Mouse (Mus musculus) kidney, postnatal 10 days (tissue): Measurements from ENCODE around the gene Aass.
"Not testable (repeated sequence)": the region's sequence is repeated elsewhere in the genome, so short reads cannot be mapped to it uniquely, and the experiment has no call there.

Source experiments
- DNase-seq: peaks from one replicate; pipeline ENCODE4 v3.0.0; 2021; ENCODE audit warnings: mixed read lengths

The Aass gene

DNA sequence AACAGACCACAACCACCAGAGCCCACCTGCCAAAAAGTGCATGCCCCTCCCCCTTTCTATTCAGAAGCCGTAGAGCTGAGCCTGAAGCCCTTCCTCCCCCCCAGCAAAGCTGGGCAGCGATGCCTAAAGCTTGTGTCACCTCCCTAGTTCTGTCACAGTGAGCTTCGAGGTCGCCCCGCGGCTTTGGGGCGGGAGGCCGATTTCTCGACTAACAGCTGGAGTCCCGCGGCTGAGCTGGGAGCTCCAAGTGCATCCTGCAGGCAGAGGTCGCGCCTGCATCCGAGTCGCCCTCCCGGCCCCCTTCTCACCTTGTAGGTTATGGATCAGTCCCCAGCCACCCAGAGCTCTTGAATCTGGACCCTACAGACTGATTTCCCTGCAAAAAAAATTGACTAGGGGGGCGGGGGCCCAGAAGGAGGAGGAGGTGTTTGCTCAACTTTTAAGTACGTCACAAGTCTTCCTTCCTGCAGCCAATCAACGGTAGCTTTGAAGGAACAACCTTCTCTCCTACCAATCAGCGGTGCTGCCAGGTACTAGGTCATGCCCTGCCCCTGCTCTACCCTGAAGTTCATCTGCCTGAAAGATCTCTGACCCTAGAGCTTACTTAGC is at the start of gene Aass:
Gene Aass (minus strand): TSS at position 414 of the 609 bp plus-strand sequence.
- DNase-seq, result peak; percentile 38

- peak; percentile 52 for DNase-seq
These were observed 47.3 kb upstream of the Aass start for GRCm38 (mm10) chr6:23180096-23180495.

DNA sequence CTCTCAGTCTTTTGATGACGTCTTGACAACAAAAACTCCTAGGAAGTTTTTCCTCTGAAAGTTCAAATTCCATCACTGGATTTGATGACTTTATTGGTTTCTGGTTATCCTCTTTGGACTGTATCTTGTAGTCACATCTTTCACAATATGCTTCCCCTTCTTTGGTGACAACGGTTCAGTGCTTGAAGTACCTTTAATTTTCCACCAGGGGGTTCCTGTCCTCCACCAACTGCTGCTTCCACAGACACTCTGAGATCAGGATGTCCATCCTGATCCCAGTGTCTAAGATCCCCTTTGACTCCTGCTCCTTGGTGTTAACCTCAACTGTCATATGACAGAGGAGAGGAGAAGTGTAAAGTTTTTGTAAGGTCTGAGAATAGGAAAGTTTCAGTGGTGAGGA is 31.0 kb upstream of the Aass start:
- DNase-seq, result not testable (repeated sequence)

DNA sequence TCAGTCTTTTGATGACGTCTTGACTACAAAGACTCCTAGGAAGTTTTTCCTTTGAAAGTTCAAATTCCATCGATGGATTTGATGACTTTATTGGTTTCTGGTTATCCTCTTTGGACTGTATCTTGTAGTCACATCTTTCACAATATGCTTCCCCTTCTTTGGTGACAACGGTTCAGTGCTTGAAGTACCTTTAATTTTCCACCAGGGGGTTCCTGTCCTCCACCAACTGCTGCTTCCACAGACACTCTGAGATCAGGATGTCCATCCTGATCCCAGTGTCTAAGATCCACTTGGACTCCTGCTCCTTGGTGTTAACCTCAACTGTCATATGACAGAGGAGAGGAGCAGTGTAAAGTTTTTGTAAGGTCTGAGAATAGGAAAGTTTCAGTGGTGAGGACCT is 23.6 kb upstream of the Aass start:
- not testable (repeated sequence) for DNase-seq

DNA sequence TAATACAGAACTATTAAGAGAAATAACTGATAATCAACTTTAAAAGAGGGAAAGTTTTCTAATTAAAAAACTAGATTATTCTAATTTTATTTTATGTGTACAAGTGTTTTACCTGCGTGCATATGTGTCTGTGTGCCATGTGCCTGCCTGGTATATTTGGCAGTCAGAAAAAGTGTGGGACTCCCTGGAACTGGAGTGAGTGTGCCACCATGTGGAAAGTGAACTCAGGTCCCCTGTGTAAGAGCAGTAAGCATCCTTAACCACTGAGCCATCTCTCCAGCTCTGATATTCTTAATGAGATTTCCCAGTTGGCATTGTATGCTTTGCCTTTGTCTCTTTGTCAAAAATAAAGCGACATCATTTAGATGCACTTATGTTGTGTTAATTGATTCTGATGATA is 20.3 kb upstream of the Aass start:
- no peak for DNase-seq

DNA sequence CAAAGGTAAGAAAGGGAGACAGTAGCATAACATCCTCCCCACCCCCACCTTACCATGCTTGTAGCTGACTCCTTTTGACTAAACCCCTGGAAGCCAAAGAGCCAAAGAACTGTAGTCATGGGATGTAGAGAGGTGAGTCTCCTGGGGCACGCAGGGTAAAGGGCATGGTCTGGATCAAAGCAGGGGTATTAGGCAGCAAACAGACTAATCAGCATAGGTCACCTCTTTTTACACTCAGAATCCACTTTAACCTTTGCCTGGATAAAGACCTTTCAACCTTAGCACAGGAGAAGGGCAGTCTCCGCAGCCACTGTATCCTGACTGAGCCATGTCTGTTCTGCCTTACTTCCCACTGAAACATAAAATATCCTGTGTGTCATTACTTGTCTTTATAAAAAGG is 14.4 kb upstream of the Aass start:
- no peak for DNase-seq

- DNase-seq, result no peak
These were observed 11.2 kb upstream of the Aass start for GRCm38 (mm10) chr6:23143980-23144379.

GRCm38 (mm10) chr6:23131015-23131414 is 1.8 kb downstream of the Aass start:
- peak; percentile 51 for DNase-seq

GRCm38 (mm10) chr6:23129201-23129600 is 3.6 kb downstream of the Aass start:
- DNase-seq, result peak; percentile 11

DNA sequence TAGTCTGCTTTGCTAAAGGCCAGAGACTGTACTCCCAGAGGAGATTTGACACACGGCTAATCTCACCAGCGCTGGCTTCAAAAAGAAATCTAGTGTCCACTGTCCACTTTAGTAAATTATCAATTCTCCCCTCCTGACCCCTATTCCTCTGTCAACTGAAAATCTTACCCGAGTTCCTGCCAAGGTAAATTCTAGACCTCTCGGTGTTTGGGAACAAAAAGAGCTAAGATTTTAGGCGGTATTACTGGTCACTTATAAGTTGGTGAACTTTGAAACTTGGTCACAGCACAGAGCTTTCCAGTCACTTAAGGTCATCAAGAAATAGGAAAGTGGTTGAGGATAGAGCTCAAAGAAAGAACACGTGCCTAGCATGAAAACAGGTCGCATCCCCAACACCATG is 6.1 kb downstream of the Aass start:
- DNase-seq, result no peak

DNA sequence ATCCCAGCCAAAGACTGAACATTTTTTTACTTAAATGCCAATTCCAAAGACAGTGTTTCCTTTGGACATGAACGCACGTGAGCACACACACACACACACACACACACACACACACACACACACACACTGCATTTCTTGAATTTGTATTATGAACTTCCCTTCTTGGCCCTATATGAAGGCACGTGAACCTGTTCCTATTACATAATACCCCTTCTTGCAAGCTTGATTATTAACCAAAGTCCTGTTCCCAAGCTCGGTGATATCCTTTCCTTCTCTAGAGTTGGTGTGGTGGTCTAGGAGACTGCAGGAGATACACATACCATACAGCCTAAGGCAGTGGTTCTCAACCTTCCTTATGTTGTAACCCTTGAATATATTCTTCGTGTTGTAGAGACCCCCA is 7.0 kb downstream of the Aass start:
- DNase-seq, result no peak

DNA sequence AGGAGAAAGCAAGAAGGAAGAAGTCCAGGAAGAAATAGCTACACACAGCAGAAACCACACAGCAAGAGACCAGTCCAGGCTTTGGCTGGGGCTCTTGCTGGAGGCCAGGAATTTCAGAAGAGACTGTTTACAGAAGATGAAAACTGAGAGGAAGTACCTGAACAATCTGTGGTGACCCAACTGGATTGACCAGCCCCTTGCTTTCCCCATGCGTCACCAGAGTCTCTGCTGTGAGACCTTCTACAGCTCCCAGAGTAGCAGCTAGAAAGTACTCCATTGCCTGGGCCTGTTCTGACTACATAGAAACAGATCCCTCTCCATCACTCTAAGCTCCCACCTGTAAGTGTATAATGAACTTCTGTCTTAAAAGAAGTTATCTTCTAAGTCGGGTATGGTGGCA is 8.0 kb downstream of the Aass start:
- DNase-seq, result no peak

DNA sequence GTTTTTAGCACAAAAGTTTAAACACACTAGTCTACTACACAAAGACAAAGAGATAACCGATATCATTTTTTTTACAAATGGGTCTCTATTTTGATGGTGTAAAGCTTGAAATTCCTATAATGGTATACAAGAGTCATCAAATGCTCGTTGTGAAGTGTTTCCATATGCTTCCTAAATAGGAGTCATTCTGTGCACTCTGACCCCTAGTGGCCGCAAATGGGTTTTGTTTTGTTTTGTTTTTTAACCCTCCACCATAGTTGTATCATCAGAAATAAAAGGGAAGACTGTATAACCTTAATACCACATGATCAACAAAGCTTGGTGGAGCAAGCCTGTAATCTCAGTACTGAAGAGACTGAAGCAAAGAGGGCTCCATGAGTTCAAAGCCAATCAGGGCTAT is 9.9 kb downstream of the Aass start:
- peak; percentile 14 for DNase-seq

DNA sequence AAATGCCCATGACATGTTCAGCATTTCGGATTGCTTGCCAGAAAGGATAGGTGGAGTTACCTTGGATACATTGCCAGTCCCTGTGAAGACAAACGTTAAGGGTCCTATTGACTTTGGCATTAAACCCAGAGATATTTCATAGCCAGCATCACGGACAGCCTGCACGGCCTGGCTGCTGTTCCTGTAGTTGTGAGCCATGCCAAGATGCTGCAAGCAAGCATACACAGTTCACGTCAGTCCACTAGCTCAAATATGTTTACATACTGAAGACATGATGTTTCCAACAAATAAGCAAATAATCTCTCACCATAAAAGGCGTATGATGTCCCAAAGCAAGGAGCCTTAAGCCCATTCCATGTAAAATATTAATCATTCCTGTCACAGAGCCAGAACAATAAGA is 18.0 kb downstream of the Aass start:
- no peak for DNase-seq

GRCm38 (mm10) chr6:23107069-23107468 is 25.7 kb downstream of the Aass start:
- DNase-seq, result no peak

DNA sequence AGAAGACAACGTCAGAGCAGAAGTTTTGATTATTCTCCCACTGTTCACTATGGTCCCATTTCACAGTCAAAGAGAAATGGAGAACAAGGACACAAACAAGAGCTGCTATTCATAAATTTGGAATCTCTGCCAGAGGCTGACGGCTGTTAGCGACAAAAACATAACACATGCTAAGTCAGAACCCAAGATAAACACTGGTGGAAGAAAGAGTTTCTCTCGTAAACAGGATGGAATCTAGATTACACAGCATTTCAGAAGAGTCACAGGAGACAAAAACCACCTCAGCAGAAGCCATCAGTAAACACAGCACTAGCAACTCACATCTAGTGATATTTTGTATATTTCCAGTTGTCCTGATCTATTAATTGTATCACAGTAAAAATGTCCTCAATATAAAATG is 26.4 kb downstream of the Aass start:
- no peak for DNase-seq

DNA sequence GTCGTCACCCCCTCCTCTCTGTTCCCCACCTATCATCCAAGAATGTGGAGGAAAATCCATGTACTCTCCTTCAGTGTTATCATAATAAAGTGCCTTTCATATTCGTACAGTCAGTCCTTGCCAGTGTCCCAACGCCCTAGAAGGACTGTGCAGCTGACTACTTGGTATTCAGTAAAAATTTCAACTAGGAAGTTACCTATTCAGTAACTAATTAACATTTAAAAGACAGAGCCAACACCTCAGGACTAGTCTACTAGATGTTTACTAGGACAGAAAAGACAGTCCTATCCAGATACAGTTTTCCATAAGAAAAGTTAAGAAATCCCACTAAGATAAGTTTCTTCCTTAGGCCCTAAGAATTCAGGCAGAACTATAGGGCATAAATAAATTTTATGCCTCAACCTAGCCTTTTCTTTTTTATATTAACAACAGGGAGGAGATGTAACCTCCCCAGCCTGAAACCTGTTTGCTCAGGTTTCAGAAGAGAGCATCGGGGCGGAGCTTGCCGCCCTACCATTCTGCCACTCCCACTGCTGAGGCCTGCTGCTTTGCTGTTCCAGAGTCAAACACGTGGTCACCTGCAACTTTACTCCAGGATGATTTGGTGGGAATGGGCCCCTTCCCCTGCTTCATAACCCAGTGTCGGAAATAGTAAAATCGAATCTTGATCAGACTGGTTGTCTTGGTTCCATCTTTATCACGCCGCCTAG is 42.3 kb downstream of the Aass start:
- not testable (repeated sequence) for DNase-seq

DNA sequence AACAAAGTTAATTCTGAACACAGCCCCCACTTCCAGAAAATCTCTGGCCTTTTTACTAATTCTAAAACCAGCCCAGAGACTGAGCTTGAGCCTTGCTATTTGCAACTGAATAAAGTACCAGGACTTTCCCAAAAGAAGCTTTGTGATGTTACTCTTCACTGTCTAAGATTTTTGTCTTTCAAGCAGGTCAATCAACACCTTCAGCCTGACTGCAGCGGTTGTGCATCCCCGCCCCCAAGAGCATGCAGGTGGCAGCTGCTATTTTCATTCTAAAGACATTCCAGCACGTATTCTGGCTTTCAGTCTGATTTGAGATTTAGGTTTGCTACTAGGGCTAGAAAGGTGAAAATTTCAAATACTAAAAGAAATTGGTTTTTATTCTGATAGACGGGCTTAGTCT is 43.5 kb downstream of the Aass start:
- not testable (repeated sequence) for DNase-seq

- DNase-seq, result no peak
These were observed 48.0 kb downstream of the Aass start for GRCm38 (mm10) chr6:23084587-23085421.

GRCm38 (mm10) chr6:23079991-23080680 is 52.6 kb downstream of the Aass start:
- no peak for DNase-seq

DNA sequence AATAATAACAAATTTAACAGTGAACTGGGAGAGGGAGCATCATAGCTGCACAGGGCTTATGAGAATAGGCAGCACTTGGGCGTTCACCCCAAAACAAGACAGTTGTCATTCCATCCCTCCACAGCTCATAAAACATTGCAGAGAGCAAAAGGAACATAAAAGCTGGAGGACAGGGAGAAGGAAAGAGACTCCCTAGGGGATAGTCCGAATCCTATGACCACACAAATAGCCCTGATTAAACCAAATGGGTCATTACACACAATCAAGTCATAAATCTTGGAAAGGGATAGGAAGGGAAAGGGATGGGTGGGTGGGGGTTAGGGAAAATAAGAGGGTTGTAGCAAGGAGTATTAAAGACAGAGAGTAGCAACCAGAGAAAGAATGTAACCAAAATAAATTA is 54.5 kb downstream of the Aass start:
- no peak for DNase-seq

GRCm38 (mm10) chr6:23076060-23076459 is 56.7 kb downstream of the Aass start:
- DNase-seq, result no peak

GRCm38 (mm10) chr6:23055734-23056133 is 77.1 kb downstream of the Aass start:
- no peak for DNase-seq
